Mouse (Mus musculus) layer of hippocampus, adult 8-10 months (tissue): ENCODE results near the gene Tymp. TPM values are rescaled to one million over a fixed set of nuclear protein-coding genes. Genes with fewer than 3 reads are reported as not detected.

Source experiments
- DNase-seq, 2 experiments: peaks; one replicate each; pipeline ENCODE4 v3.0.0; 2022; ENCODE audit warnings: low spot score in 2 of 2
- total RNA-seq, 4 experiments: library from RNA; stranded (reverse); gene quantifications; 2 replicates each; pipeline ENCODE4 v1.2.4; 2022

Gene Tymp
- total RNA-seq = 1 to 10 TPM in 3 of 4 experiments, under 1 TPM in 1; 0.76 to 1.6 (median 1.2) TPM

- no peak for DNase-seq
Observed at GRCm38 (mm10) chr15:89376957-89377356, at the start of gene Tymp. Gene Tymp, minus strand, starts transcription at chr15:89377039.

GRCm38 (mm10) chr15:89425711-89426121, 48.9 kb upstream of the Tymp start, which contains the start of gene Cpt1b:
Gene Cpt1b, minus strand, starts transcription at chr15:89425863.
- DNase-seq = no peak

- no peak for DNase-seq
Observed at GRCm38 (mm10) chr15:89424621-89425020, 47.8 kb upstream of the Tymp start.

GRCm38 (mm10) chr15:89421938-89422337, 45.1 kb upstream of the Tymp start:
- DNase-seq = no peak

GRCm38 (mm10) chr15:89415282-89415681, 38.4 kb upstream of the Tymp start:
- no peak for DNase-seq

- no peak for DNase-seq
Observed at GRCm38 (mm10) chr15:89410118-89410517, 33.3 kb upstream of the Tymp start, which contains the start of gene Syce3. Gene Syce3, minus strand, starts transcription at chr15:89410503.

- no peak for DNase-seq
Observed at GRCm38 (mm10) chr15:89406691-89407090, 29.9 kb upstream of the Tymp start.

- DNase-seq = no peak
Observed at GRCm38 (mm10) chr15:89404831-89405623, 28.2 kb upstream of the Tymp start.

GRCm38 (mm10) chr15:89402471-89402870, 25.6 kb upstream of the Tymp start:
- no peak for DNase-seq

GRCm38 (mm10) chr15:89399716-89400115, 22.9 kb upstream of the Tymp start:
- no peak for DNase-seq

- no peak for DNase-seq
Observed at GRCm38 (mm10) chr15:89398146-89398545, 21.3 kb upstream of the Tymp start.

GRCm38 (mm10) chr15:89396883-89397282, 20.0 kb upstream of the Tymp start:
- no peak for DNase-seq

GRCm38 (mm10) chr15:89390081-89390480, 13.2 kb upstream of the Tymp start:
- DNase-seq = no peak

- no peak for DNase-seq
Observed at GRCm38 (mm10) chr15:89387127-89387526, 10.3 kb upstream of the Tymp start.

GRCm38 (mm10) chr15:89384617-89385016, 7.8 kb upstream of the Tymp start, which contains the start of gene Klhdc7b:
Gene Klhdc7b, plus strand, starts transcription at chr15:89384917.
- DNase-seq = no peak

GRCm38 (mm10) chr15:89379429-89379828, 2.6 kb upstream of the Tymp start:
- DNase-seq = no peak

GRCm38 (mm10) chr15:89378831-89379401, 2.1 kb upstream of the Tymp start, which contains the start of gene Odf3b:
Gene Odf3b, minus strand, starts transcription at chr15:89379282.
- no peak for DNase-seq

GRCm38 (mm10) chr15:89377938-89378828, 1.3 kb upstream of the Tymp start:
- DNase-seq = no peak

GRCm38 (mm10) chr15:89377362-89377761, 523 bp upstream of the Tymp start:
- DNase-seq = no peak

GRCm38 (mm10) chr15:89376040-89376439, 799 bp downstream of the Tymp start:
- no peak for DNase-seq

- no peak for DNase-seq
Observed at GRCm38 (mm10) chr15:89374801-89375534, 1.9 kb downstream of the Tymp start.
